Mouse (Mus musculus) urinary bladder, adult 18-20 months (tissue): ENCODE results near the gene Epha3.

Experiments used
- DNase-seq, 2 experiments: peaks; one replicate each; pipeline ENCODE4 v3.0.0; 2022; ENCODE audit warnings: low spot score in 2 of 2, mixed read lengths in 2 of 2

Epha3 gene

DNA sequence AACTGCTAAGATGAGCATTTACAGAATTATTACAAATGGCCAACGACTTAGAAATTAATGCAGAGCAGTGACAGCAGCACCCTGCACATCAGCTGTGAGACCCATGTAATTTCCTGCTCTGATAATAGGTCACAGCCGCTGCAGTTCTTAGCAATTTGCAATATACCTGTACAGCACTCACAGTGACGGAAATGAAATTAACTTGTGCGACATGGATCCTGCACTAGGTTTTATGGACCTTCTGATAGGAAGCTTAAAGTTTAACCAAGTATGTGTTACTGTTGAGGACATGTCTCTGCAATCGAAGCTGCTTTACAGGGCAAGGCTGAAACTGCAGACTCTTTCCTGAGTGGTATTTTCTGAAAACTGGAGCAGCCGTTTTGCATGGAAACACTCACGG, 80.4 kb downstream of the Epha3 start:
- no peak for DNase-seq

DNA sequence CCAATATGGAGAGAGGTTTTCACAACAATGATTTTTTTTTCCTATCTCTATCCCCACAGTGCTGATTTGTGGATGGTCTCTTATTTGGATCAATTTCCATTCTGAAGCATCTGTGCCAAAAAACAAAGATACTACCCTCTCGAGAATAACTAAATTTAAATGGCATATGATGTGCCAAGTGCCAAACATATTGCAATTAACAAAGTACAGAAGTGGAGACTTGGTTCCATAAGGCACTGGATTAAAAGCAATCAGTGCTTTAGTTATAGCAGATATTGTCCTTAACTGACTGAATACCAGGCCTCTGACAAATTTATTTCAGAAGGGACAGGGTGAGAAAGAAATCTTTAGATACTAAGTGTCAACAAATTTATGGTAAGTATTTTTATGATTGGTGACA, 81.9 kb downstream of the Epha3 start:
- no peak for DNase-seq

GRCm38 (mm10) chr16:63780151-63780550, 83.8 kb downstream of the Epha3 start:
- DNase-seq = no peak

- DNase-seq = no peak
These were observed 86.2 kb downstream of the Epha3 start for GRCm38 (mm10) chr16:63777811-63778210.

GRCm38 (mm10) chr16:63772566-63772965, 91.4 kb downstream of the Epha3 start:
- DNase-seq = no peak

DNA sequence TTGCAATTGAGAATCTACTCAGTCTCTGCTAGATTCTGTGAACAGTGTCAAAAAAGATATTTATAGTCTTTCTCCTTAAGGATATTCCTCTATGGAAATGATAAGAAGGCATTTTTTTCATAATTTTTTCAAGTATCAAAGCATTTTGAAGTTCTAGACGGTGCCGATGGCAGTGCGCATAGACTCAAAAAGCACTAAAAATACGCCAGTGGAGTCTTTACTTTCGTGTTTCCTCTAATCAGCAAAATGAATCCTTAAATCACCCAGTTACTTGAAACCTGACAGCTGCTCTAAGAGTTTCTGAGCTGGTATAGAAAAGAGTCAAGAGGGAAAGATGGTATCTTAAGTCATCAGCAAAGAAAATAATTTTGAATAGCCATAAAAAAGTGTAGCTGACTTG, 96.4 kb downstream of the Epha3 start:
- DNase-seq = no peak

DNA sequence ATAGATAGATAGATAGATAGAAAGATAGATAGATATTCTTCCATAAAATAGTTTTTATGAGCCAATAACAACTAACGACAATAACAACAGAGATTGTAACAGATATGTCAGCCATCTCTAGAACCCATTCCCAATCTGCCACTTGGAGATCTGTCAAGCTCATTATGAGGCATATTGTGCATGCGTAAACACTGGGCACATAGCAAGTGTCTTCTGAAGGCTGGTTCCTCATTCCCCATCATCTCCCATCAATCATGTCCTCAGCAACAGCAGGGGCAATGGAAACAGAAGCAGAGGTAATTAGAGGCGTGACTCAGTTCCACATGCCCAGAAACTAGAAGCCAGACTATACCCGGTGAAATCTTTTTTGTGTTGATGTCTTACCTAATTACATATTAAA, 102.8 kb downstream of the Epha3 start:
- no peak for DNase-seq

GRCm38 (mm10) chr16:63760112-63760511, 103.9 kb downstream of the Epha3 start:
- DNase-seq = no peak

- no peak for DNase-seq
These were observed 110.9 kb downstream of the Epha3 start for GRCm38 (mm10) chr16:63753052-63753451.

- DNase-seq = no peak
These were observed 116.2 kb downstream of the Epha3 start for GRCm38 (mm10) chr16:63747817-63748216.

DNA sequence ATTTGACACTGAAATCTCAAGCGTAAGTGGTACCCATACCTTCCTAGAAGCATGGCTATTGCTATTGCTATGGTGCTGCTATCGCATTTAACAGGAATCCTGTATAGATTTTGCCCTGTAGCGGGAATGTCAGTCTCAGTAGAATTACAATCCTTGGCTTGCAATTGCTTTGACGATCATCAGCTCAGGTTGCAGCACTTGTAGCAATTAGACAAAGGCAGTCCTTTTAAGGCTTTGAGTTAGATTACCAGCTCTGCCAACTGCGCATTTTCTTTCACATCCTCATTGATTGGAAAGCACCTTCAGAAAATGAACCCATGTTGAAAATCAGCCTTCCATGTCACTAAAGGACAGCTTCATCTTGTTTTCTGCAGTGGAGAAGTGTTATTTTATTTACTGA, 118.5 kb downstream of the Epha3 start:
- DNase-seq = no peak

DNA sequence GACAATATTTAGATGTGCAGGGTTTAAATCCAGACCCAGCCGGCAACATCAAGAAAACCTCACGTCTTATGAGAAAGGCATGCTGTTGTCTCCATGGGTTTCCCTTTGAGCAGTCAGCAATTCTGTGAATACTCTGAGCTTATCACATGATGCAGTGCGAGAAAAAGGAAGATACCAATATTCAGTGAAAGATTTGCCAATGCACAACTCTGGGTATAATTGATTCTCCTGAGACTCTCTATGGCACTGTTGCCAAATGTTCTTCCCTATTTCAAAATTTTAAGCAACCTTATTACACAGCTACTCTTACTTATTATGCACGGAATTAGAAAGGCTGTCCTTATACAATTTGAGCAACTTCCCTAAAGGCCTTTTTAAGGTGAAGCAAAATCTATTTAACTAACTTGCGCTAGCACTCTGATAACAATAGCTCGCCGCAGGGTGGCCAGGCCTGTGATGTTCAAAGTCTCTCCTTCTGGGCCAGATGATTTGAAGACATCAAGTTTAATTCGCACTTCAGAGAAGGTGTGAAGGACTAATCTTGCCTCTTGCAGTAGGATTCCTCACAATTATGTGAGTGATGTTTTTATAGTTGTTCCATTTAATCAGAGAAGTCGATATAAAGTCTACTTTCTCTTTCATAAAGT, 120.6 kb downstream of the Epha3 start:
- DNase-seq = no peak

- no peak for DNase-seq
These were observed 144.7 kb downstream of the Epha3 start for GRCm38 (mm10) chr16:63719235-63719634.

DNA sequence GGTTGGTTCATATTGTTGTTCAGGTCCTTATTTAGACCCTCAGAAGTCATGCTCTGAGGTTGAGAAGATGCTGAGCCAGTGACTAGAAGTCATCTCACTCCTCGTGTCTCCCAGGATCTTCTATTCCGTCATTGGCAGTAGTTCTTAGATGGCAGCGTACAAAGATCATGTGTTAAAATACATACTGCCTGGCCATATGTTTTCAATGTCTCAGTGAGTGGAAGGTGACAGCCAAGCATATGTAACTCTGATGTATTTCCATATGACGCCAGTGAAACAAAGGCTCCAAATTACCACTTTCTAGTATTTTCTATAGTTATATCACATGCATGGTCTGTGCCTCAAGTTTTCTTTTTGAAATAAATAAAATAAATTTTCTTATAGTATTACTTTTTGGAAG, 146.7 kb downstream of the Epha3 start:
- no peak for DNase-seq

DNA sequence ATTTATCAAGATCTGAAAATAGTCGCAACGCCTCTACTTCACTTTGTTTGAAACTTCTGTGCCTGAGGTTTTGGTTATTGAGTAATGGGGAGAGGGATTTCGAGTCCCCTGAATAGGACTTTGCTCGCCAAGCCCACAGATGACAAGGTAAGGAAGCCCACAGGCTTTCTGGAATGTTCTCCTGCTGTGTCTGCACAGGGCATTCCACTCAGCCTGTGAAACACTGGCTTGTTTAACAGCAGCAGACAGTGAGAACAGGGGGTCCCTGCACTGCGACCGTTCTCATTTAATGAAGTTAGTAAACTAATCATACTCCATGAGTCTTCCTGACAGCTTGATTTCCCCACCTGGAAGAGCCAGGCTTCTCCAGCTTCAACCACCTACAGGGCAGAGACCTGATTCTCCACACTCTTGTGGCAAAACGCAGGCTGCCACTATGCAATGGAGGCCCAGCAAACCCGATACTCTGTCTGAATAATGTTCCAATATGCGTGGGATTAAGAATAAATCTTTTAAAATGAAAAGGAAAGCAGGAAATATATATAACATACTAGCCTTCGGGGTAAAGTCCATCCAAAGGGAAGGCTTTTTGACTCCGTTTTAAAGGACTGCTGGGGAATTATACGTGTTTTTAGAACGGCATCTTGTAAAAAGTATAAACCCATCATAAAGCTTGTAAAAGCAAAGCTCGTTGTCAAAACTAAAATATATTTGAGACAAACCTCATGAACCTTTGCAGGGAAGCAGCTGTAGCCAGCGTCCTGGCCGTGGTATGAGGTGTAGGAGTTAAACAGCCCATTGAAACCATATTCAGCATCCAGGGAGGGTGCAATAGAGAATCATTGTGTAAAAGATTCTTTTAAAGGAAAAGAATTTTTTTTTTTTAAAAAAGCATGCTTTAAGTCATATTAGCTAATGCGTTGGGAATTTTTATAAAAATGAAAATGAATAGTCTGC, 156.8 kb downstream of the Epha3 start:
- DNase-seq = no peak

DNA sequence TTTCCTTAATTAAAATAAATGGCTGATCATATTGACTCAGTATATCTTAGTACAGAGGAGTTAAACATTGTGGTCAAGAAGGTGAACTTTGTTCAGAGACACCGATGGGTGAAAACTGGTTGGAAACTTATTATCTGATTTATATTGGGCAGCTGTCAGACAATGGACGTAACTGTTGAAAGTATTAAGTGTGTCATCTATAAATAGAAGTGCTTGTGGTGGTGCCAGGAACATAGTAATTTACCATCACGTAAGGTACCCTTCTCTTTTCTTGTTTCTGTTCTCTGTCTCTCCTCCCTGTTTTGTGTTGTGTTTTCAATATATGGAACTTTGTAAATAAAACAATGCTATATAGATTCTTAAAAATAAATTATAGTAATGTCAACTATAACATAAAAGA, 174.6 kb downstream of the Epha3 start:
- DNase-seq = no peak

- DNase-seq = no peak
These were observed 179.8 kb downstream of the Epha3 start for GRCm38 (mm10) chr16:63684211-63684610.

- no peak for DNase-seq
These were observed 189.5 kb downstream of the Epha3 start for GRCm38 (mm10) chr16:63674426-63674825.

GRCm38 (mm10) chr16:63673236-63673840, 190.6 kb downstream of the Epha3 start:
- DNase-seq = no peak

DNA sequence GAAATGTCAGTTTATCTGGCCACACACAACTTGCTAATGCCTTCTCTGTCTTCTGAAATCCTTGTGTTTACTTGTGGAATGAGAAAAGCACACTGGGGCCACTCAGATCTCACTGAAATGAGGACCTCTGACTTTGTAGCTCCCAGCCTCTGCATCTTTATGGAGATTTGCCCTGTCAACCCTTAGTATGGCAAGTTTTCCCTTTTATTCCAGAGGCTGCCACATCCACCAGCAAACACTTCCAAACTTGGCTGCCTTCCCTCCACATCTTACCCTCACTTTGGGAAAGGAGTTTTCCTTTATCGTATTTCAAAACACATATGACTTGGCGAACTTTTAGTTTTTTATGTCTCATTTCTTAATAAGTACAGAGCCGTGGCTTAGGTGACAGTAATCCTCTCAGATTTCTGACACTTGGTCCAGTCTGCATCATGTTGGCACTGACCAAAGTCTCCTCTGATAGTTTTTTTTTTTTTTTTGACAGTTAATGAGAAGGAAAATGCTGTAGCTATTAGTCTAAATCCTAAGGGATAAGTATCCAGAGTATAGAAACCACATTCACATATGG, 198.0 kb downstream of the Epha3 start:
- DNase-seq = no peak

DNA sequence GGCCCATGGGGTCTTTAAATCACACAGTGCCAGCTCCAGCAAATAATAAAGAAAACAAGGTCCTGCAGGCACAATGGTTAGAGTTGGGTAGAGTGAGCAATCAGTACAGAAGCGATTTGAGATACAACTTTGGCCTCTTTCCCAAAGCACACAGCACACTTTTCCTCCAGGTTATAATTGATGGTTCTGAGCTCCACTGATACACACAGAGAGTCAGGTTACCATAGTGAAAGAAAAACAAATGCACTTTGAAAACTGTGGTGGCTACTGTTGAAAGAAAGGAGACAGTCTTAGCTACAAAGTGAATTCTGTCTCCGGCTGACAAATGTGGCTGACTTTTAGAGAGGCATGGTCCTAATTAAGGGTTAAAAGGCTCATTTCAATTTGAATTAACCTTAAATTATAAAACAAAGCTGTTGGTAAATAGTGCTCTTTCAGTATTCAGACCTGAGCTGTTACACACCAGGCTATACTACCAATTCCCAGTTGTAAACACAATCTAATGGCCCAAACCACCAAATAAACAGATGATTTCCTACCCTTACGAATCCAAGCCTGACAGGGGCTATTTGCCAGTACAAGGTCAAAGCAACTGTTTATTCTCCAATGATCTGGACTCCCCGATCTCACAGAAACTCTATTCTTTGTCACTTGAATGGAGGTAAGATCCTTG, 205.5 kb downstream of the Epha3 start:
- no peak for DNase-seq

DNA sequence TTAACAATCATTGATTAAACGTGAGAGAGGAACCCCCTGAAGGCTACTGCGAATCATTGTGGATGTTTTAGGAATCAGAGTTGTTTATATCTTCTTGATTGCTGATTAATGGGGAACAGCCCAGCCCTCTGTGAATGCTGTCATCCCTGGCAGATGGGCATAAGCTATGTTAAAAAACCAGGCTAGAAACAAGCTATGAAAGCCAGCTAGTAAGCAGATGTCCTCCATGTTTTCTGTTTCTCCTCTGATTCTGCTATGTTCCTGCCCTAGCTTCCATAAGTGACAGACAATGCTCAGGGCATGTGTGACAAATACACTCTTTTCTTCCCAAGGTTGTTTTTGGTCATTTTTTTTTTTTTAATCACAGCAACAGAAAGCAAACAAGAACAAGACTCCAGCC, 206.2 kb downstream of the Epha3 start:
- no peak for DNase-seq
